Mouse (Mus musculus) Patski (cell line): Measurements from ENCODE around the gene Apex1. TPM values are rescaled to one million over a fixed set of nuclear protein-coding genes. Genes with fewer than 3 reads are reported as not detected.
A peak's percentile ranks its signal among the peaks of the same experiment; 100 is the strongest.
"Not testable (repeated sequence)": the region's sequence is repeated elsewhere in the genome, so short reads cannot be mapped to it uniquely, and the experiment has no call there.

Experiments used
- ATAC-seq: fragments of 100-300 bp; one replicate; pipeline ENCODE4 v1.8.0; 2021
- CTCF ChIA-PET: fragments of 350-600 bp; sonication (Branson Sonifier 250); formaldehyde crosslinking; loops from one replicate; lab custom pipeline; 2022; ENCODE audit warnings: inconsistent platforms; lab: Charles Lee
- POLR2A ChIA-PET: fragments of 350-600 bp; sonication (Branson Sonifier 250); formaldehyde crosslinking; loops from one replicate; lab custom pipeline; 2022; ENCODE audit warnings: antibody characterized with exemption, inconsistent platforms; lab: Charles Lee
- DNase-seq: peaks from one replicate; pipeline ENCODE4 v3.0.0-alpha.2; 2011; ENCODE audit warnings: low read depth, low spot score
- H3K27me3 ChIP-seq: fragments of 371-371 bp; one replicate; pipeline ENCODE4 v1.5.1; 2021
- CTCF ChIP-seq: fragments of 100-300 bp; IDR thresholded peaks from one replicate; pipeline ENCODE4 v1.5.1; 2021
- in situ Hi-C: fragments of 300-500 bp; cut with MboI; formaldehyde crosslinking; loops from 3 replicates; pipeline ENCODE4 v1.11.1; 2018; ENCODE audit warnings: low pct_unique_long_range_greater_than_20kb, mixed read lengths
- polyA plus RNA-seq: library from polyadenylated mRNA; unstranded; gene quantifications from one replicate; pipeline ENCODE4 v1.2.3, GENCODE M21; 2021

Apex1 gene
- polyA plus RNA-seq, 1 experiment from 2014 or later: 115 TPM

GRCm38 (mm10) chr14:50969041-50969440, 44.3 kb downstream of the Apex1 start:
- no peak for TF ChIP-seq CTCF
- DNase-seq: no peak
- ChIA-PET POLR2A (no interaction called here), CTCF (interaction anchor here (1.2 to 1.5 kb wide), 2 partner anchors 9 to 32 kb away, joined by 3 read pairs; no protein-coding TSS in a partner anchor)
- in situ Hi-C loops: no loop called here
- ATAC-seq: no peak
- no peaks in the 10 kb centered on the region for H3K27me3 ChIP-seq

GRCm38 (mm10) chr14:50969558-50970544, 45.1 kb downstream of the Apex1 start:
- DNase-seq: no peak
- in situ Hi-C loops: no loop called here
- ChIA-PET POLR2A (no interaction called here), CTCF (interaction anchor here (1.2 to 1.5 kb wide), 2 partner anchors 8 to 33 kb away, joined by 3 read pairs; no protein-coding TSS in a partner anchor)
- H3K27me3 ChIP-seq: no peaks in the 10 kb centered on the region
- no peak for TF ChIP-seq CTCF
- no peak for ATAC-seq

DNA sequence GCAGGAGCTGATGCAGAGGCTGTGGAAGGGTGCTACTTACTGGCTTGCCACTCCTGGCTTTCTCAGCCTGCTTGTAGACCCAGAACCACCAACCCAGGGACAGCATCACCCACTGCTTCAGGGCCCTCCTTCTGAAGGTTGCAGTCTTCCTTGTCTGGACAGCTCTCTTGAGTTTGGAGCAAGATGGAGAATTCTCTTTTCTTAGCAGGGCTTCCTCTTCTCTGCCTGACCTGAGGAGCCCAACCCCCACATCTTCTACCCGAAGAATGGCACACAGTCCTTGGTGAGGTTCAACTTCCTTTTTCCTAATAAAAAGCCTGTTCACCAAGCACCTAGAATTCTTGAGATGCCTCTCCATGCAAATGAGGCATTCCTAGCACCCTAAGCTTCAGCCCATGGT, 46.1 kb downstream of the Apex1 start:
- ATAC-seq: no peak
- DNase-seq: no peak
- ChIA-PET CTCF (no interaction called here), POLR2A (no interaction called here)
- no peaks in the 10 kb centered on the region for H3K27me3 ChIP-seq
- in situ Hi-C loops: no loop called here
- no peak for TF ChIP-seq CTCF

GRCm38 (mm10) chr14:50973054-50973453, 48.3 kb downstream of the Apex1 start:
- TF ChIP-seq CTCF: peak; percentile 24
- CTCF ChIA-PET: interaction anchor here (0.6 kb wide), 1 partner anchor 16 kb away, joined by 3 read pairs; no protein-coding TSS in a partner anchor
- DNase-seq, in situ Hi-C loops, H3K27me3 ChIP-seq, POLR2A ChIA-PET, ATAC-seq: not testable (repeated sequence)

DNA sequence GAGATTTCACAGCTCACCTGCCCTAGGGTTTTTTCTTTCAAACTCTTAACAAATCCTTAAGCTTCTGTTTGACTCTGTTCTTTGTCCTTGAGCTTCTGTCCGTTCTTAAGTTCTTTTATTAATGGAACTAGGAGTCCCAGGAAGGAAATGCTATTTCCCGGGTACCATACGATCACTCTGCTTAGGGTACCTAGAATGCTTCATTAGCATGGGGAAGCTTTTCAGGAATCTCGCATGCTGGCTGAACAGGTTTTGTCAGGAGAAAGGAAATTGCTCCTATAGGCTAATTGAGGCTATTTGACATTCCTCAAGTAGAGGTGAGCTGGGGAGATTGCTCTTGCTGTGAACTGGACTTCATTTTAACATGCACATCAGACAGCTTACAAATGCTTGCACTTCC, 48.9 kb downstream of the Apex1 start:
- POLR2A ChIA-PET: no interaction called here
- no peak for DNase-seq
- no peak for ATAC-seq
- no peaks in the 10 kb centered on the region for H3K27me3 ChIP-seq
- TF ChIP-seq CTCF: no peak
- in situ Hi-C loops: no loop called here
- CTCF ChIA-PET: no interaction called here

DNA sequence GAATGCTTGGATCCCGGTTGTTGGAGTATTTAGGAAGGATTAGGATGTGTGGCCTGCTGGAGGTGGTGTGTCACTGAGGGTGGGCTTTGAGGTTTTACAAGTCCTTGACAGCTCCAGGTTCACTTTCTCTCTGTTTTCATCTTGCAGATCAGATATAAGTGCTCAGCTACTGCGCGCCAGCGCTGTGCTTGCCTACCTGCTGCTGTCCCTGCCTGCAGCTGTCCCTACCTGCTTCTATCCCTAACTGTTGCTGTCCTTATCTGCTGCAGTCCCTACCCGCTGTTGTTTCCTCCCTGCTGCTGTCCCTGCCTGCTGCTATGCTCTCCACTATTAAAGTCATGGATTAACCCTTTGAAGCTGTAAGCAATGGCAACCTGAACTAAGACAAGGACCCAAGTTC, 50.2 kb downstream of the Apex1 start:
- ATAC-seq: no peak
- CTCF ChIA-PET: no interaction called here
- TF ChIP-seq CTCF: no peak
- DNase-seq: no peak
- in situ Hi-C loops: loop anchor here (5.0 kb wide), 1 partner anchor 43 kb away; the partner anchor contains the start of genes Pip4p1 and Pnp
- POLR2A ChIA-PET: no interaction called here
- H3K27me3 ChIP-seq: no peaks in the 10 kb centered on the region

DNA sequence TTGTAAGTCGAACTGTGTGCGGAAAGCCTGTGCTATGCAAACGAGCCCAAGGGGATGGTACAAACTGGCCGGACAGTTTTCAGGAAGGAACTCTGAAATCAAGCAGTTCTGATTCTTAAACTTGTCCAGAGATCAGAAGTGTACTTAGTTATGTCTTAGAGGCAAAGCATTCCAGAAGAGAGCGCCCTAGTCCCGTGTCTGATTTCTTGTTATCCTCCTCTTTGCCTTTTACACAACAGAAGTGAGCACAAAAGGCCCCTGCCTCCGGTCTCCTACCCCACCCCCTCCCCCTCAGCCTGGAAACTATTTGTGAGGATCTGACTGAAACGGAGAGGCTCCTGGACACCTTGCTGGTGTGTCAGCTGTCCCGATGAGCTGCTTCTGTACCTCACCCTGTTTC, 51.9 kb downstream of the Apex1 start:
- CTCF ChIA-PET: no interaction called here
- POLR2A ChIA-PET: no interaction called here
- no peak for TF ChIP-seq CTCF
- no peaks in the 10 kb centered on the region for H3K27me3 ChIP-seq
- in situ Hi-C loops: loop anchor here (5.0 kb wide), 1 partner anchor 44 kb away; the partner anchor contains the start of genes Pip4p1 and Pnp
- no peak for DNase-seq
- ATAC-seq: no peak

Other genes starting within 250 kb of the Apex1 start
- not detected for gene Olfr747, start 231.8 kb upstream of the Apex1 start, polyA plus RNA-seq
- gene Olfr748, start 217.6 kb upstream of the Apex1 start, polyA plus RNA-seq: not detected
- not detected for gene Olfr749, start 179.9 kb upstream of the Apex1 start, polyA plus RNA-seq
- gene Ttc5, start 139.4 kb upstream of the Apex1 start, polyA plus RNA-seq: 62.0 TPM
- gene Ccnb1ip1, start 117.2 kb upstream of the Apex1 start, polyA plus RNA-seq: 0.04 TPM
- gene Parp2, start 117.1 kb upstream of the Apex1 start, polyA plus RNA-seq: 28.0 TPM
- gene Tep1, start 54.4 kb upstream of the Apex1 start, polyA plus RNA-seq: 19.6 TPM
- gene Klhl33, start 27.5 kb upstream of the Apex1 start, polyA plus RNA-seq: 0.44 TPM
- gene Osgep, start 75 bp upstream of the Apex1 start, polyA plus RNA-seq: 54.3 TPM
- 71.0 TPM for gene Pip4p1, start 5.9 kb downstream of the Apex1 start, polyA plus RNA-seq
- gene Pnp, start 6.1 kb downstream of the Apex1 start, polyA plus RNA-seq: 53.3 TPM
- gene Gm49342, start 19.5 kb downstream of the Apex1 start, polyA plus RNA-seq: 31.5 TPM
- 2.9 TPM for gene Pnp2, start 31.0 kb downstream of the Apex1 start, polyA plus RNA-seq
- gene Rnase10, start 82.8 kb downstream of the Apex1 start, polyA plus RNA-seq: not detected
- not detected for gene Rnase9, start 116.9 kb downstream of the Apex1 start, polyA plus RNA-seq
- gene Rnase11, start 125.2 kb downstream of the Apex1 start, polyA plus RNA-seq: not detected
- not detected for gene Rnase12, start 132.7 kb downstream of the Apex1 start, polyA plus RNA-seq
- gene Olfr750, start 149.5 kb downstream of the Apex1 start, polyA plus RNA-seq: not detected
- 45.7 TPM for gene Rnase4, start 166.1 kb downstream of the Apex1 start, polyA plus RNA-seq
- 1.3 TPM for gene Ang, start 166.2 kb downstream of the Apex1 start, polyA plus RNA-seq
- not detected for gene Eddm3b, start 189.5 kb downstream of the Apex1 start, polyA plus RNA-seq
- gene Rnase6, start 198.9 kb downstream of the Apex1 start, polyA plus RNA-seq: not detected
- not detected for gene Rnase1, start 221.8 kb downstream of the Apex1 start, polyA plus RNA-seq
- gene Rnase2b, start 237.3 kb downstream of the Apex1 start, polyA plus RNA-seq: not detected